Mouse (Mus musculus) layer of hippocampus, adult 9-10 months (tissue): Measurements from ENCODE around the gene Il10.

ENCODE experiments used
- DNase-seq: peaks from one replicate; pipeline ENCODE4 v3.0.0; 2022; ENCODE audit warnings: low spot score

Il10 gene

GRCm38 (mm10) chr1:131019492-131020098 lies at the start of gene Il10:
Il10 (plus strand) TSS chr1:131019845.
- DNase-seq, result no peak

DNA sequence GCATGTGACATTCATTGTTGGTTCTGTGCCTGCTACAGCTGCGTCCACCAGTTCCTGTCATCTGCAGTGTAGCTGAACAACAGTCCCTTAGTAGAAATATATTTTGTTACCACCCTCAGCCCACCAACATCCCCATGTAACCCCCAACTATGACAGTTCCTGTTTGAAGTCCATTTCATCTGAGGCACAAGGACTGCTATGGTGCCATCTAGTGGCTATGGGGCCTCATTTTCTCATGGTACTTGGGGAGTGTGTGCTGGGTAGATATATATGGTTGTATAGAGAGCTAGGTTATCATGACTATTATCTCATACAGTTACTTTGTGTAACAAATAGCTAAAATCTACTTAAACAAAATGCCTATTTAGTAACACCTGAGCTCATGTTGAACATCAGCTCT lies 40.2 kb upstream of the Il10 start:
- DNase-seq, result no peak

GRCm38 (mm10) chr1:130984441-130984840 lies 35.2 kb upstream of the Il10 start:
- no peak for DNase-seq

GRCm38 (mm10) chr1:130987001-130987400 lies 32.6 kb upstream of the Il10 start:
- DNase-seq, result no peak

DNA sequence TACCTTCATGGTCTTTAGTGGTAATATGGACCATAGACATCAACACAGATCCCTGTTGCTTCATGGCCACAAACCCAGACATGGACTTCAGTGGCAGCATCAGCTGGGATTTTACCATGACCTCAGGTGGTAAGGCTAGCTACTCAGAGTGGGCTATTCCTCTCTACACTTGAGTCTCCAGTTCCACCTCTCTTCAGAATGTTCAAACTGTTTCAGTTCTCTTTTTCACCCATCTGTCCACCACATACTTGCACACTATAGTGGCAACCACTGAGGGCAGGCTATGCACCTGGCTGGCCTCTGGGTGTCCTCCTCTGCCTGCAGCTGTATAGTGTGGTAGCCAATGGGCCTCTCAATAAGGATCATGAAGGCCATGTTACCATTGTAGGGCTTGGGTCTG lies 32.2 kb upstream of the Il10 start:
- no peak for DNase-seq

GRCm38 (mm10) chr1:130989331-130989730 lies 30.3 kb upstream of the Il10 start:
- DNase-seq, result no peak

- DNase-seq, result no peak
Observed at GRCm38 (mm10) chr1:130990448-130990847, 29.2 kb upstream of the Il10 start.

DNA sequence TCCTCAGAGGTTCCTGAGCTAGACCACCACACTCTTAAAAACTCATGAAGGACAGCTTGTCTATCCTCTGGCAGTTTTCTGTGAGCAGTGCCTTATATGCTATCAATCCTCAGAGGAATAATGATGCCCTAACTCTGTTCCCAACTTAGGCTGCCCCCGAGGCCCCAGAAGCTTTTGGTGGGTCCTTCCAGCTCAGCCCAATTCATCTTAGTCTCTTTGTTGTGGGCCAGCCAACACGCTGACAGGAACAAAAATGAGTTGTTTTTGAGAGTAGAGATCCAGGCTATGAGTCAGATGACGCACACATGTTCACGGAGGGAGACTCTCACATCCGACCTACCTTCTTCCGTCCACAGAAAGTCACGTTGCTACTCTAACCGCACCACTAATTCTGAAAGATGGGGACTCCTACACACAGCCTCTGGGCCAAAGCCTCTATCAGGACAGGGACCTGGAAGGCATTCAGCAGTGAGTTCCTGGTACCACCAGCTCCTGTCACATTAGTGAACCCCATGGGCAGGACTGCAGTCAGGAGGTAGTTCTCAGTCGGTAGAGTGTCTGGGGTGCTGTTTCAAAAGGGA lies 26.0 kb upstream of the Il10 start:
- DNase-seq, result no peak

- DNase-seq, result no peak
Observed at GRCm38 (mm10) chr1:130995515-130995914, 24.1 kb upstream of the Il10 start.

GRCm38 (mm10) chr1:130996356-130996755 lies 23.3 kb upstream of the Il10 start:
- DNase-seq, result no peak

- DNase-seq, result no peak
Observed at GRCm38 (mm10) chr1:130997441-130997840, 22.2 kb upstream of the Il10 start.

- no peak for DNase-seq
Observed at GRCm38 (mm10) chr1:130998321-130998720, 21.3 kb upstream of the Il10 start.

GRCm38 (mm10) chr1:130999708-131000107 lies 19.9 kb upstream of the Il10 start:
- DNase-seq, result no peak

GRCm38 (mm10) chr1:131000296-131000695 lies 19.3 kb upstream of the Il10 start:
- no peak for DNase-seq

- no peak for DNase-seq
Observed at GRCm38 (mm10) chr1:131002561-131002960, 17.1 kb upstream of the Il10 start.

- DNase-seq, result no peak
Observed at GRCm38 (mm10) chr1:131003037-131003922, 16.4 kb upstream of the Il10 start.

DNA sequence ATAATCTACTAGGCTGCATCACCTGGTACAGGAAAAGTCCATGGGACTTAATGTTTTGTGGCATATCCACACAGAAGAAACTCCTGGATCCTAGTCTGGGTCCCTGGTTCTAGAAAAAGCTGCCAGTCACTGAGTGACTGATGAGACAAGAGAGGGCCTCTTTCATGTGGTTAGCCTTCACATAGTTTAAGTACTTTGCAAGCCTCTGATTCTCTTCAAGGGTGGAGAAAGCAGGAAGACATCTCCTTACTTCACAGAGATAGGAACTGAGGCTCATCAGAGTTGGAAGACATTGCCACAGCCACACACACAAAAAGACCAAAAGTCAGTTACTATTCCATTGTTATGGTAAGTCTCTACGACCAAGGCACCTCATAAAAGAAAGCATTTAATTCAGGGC lies 13.6 kb upstream of the Il10 start:
- DNase-seq, result no peak

DNA sequence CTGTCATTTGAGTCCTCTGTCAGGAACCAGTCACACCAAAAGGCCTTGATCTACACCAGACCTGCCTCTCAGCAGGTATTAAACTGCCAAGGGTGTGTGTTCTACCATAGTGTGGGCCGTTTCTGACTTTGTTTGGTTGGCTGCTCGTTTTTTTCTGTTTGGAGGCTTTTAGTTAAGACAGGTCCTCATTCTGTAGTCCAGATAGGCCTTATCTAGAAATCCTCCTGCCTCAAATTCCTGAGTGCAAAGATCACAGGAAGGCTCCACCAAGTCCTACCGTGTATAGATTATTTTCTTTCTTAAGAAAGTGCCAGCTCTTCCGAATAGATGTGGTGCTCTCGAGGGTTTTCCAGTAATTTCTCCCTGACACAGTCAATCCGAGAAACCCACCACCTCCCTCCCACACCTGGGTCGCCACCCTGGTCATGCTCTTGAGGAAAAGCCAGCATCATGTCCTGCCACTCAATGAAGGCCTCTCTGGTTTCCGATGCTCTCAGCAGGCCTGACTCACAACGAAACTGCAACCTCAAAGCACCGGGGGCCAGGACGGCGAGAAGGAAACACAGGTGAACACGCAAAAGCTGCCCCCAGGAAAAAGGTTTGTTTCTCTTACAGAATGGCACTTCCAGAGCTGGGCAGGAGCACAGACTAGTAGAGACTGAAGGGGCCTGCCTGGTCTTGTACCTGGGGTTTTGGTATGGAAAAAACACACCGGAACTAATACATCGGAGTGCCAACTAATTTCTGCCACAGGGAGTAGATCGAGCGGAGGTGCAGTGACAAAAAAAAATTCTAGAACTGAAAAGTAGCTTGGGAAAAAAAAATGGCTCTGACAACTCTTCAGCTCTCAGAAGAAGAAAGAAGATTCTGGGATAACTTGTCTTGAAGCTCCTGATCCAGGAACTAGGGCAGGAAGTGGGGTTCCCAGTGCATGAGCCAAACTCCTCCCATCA lies 9.2 kb upstream of the Il10 start:
- DNase-seq, result no peak

DNA sequence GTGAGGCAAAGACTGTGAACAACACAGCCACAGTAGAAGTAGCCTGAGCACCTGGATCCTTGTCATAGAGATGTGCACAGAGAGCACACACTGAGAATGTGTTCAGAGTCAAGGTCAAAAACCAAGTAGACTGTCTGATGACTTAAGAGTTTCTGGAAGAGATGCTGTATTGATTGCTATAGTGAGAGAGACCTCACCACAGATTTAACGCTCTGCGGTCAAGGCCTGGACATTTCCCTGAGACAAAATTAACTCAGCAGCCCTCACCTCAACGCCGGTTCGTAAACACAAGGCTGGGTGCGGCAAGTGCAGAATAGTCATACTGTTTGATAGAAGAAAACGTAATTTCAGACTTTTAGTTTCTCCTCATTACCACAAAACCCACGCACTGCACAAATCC lies 7.2 kb upstream of the Il10 start:
- no peak for DNase-seq

- no peak for DNase-seq
Observed at GRCm38 (mm10) chr1:131013926-131014325, 5.7 kb upstream of the Il10 start.

DNA sequence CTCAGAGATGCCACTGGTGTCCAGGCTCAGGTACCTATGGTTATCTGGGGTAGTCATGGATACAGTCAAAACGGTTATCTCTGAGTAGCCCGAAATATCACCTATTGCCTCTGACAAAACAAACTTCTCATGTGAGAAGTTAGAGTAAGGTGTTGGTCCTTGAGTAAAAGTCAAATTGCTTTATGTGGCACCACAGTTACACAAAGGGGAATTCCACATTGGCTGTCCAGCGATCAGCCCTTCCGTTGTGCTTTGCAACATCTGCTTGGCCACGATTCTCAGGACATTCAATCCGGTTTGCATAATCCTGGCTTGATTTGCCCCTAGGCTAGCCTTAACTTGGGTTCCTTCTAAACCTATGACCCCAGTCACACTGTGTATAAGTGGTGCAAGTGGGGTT lies 4.4 kb upstream of the Il10 start:
- DNase-seq, result no peak

- DNase-seq, result no peak
Observed at GRCm38 (mm10) chr1:131015879-131016278, 3.8 kb upstream of the Il10 start.
